Mouse (Mus musculus): ENCODE data around the gene Kcnab1.

The Kcnab1 gene

GRCm38 (mm10) chr3:65317876-65318537 lies 208.8 kb downstream of the Kcnab1 start:
- peak; percentile 35 for DNase-seq

GRCm38 (mm10) chr3:65319248-65320008 lies 210.2 kb downstream of the Kcnab1 start:
- DNase-seq = peak; percentile 11

- DNase-seq = no peak
Measured at GRCm38 (mm10) chr3:65320990-65321389, 211.8 kb downstream of the Kcnab1 start.

GRCm38 (mm10) chr3:65321981-65322779 lies 213.0 kb downstream of the Kcnab1 start:
- no peak for DNase-seq

- DNase-seq = no peak
Measured at GRCm38 (mm10) chr3:65325254-65325653, 216.1 kb downstream of the Kcnab1 start.

- DNase-seq = no peak
Measured at GRCm38 (mm10) chr3:65328814-65329213, 219.6 kb downstream of the Kcnab1 start.

GRCm38 (mm10) chr3:65337835-65338464 lies 228.8 kb downstream of the Kcnab1 start:
- no peak for DNase-seq

- no peak for DNase-seq
Measured at GRCm38 (mm10) chr3:65340173-65340951, 231.2 kb downstream of the Kcnab1 start.

GRCm38 (mm10) chr3:65346176-65346575 lies 237.0 kb downstream of the Kcnab1 start:
- DNase-seq = no peak

- peak; percentile 20 for DNase-seq
Measured at GRCm38 (mm10) chr3:65352278-65353127, 243.3 kb downstream of the Kcnab1 start.

- no peak for DNase-seq
Measured at GRCm38 (mm10) chr3:65353263-65354037, 244.3 kb downstream of the Kcnab1 start.

- DNase-seq = no peak
Measured at GRCm38 (mm10) chr3:65355479-65355878, 246.3 kb downstream of the Kcnab1 start.

GRCm38 (mm10) chr3:65358275-65358674 lies 249.1 kb downstream of the Kcnab1 start:
- no peak for DNase-seq

GRCm38 (mm10) chr3:65358841-65359240 lies 249.7 kb downstream of the Kcnab1 start:
- DNase-seq = no peak

- DNase-seq = no peak
Measured at GRCm38 (mm10) chr3:65360163-65360969, 251.2 kb downstream of the Kcnab1 start.

GRCm38 (mm10) chr3:65363438-65363837 lies 254.3 kb downstream of the Kcnab1 start:
- DNase-seq = peak; percentile 31

- DNase-seq = peak; percentile 37
Measured at GRCm38 (mm10) chr3:65365184-65365583, 256.0 kb downstream of the Kcnab1 start.

- DNase-seq = peak; percentile 61
Measured at GRCm38 (mm10) chr3:65365921-65366710, 256.9 kb downstream of the Kcnab1 start.

- no peak for DNase-seq
Measured at GRCm38 (mm10) chr3:65367944-65368343, 258.8 kb downstream of the Kcnab1 start.

Measured in kidney, adult 9 months (tissue).